Mouse (Mus musculus) neural tube, embryonic 13.5 days (tissue): Measurements from ENCODE around the gene Ifngr2. TPM values are rescaled to one million over a fixed set of nuclear protein-coding genes. Genes with fewer than 3 reads are reported as not detected.
A peak's percentile ranks its signal among the peaks of the same experiment; 100 is the strongest.

Experiments used
- ATAC-seq: fragments of 200-750 bp; cut with Nextera tagmentation; 2 replicates; pipeline ENCODE4 v1.8.0; 2017; ENCODE audit warnings: low read depth, mild to moderate bottlenecking, moderate TSS enrichment, moderate library complexity
- H3K27ac ChIP-seq: fragments of 300-500 bp; sonication (generic); replicated peaks from 2 replicates; pipeline ENCODE4 v1.5.1; 2015; ENCODE audit warnings: moderate library complexity, mild to moderate bottlenecking, inconsistent platforms
- H3K27me3 ChIP-seq: fragments of 300-500 bp; sonication (generic); 2 replicates; pipeline ENCODE4 v1.6.1; 2015; ENCODE audit warnings: mild to moderate bottlenecking, inconsistent platforms
- H3K36me3 ChIP-seq: fragments of 300-500 bp; sonication (generic); 2 replicates; pipeline ENCODE4 v1.6.1; 2015; ENCODE audit warnings: mild to moderate bottlenecking, inconsistent platforms
- H3K4me1 ChIP-seq: fragments of 300-500 bp; sonication (generic); replicated peaks from 2 replicates; pipeline ENCODE4 v1.6.1; 2015; ENCODE audit warnings: inconsistent platforms
- H3K4me2 ChIP-seq: fragments of 300-500 bp; sonication (generic); 2 replicates; pipeline ENCODE4 v1.6.1; 2015; ENCODE audit warnings: inconsistent platforms, mild to moderate bottlenecking, moderate library complexity
- H3K4me3 ChIP-seq: fragments of 300-500 bp; sonication (generic); 2 replicates; pipeline ENCODE4 v1.5.1; 2015; ENCODE audit warnings: mild to moderate bottlenecking, inconsistent platforms
- H3K9ac ChIP-seq: fragments of 300-500 bp; sonication (generic); 2 replicates; pipeline ENCODE4 v1.6.1; 2015; ENCODE audit warnings: moderate library complexity, mild to moderate bottlenecking, inconsistent platforms
- H3K9me3 ChIP-seq: fragments of 300-500 bp; sonication (generic); 2 replicates; pipeline ENCODE4 v1.6.1; 2016; ENCODE audit warnings: inconsistent platforms
- WGBS: fragments of 180-500 bp; shearing (Covaris S2); methylation state at CpG from one replicate; pipeline ENCODE4 v1.1.7; 2015; 5-methylcytosine and 5-hydroxymethylcytosine counted together
- polyA plus RNA-seq: library from polyadenylated mRNA; unstranded; fragments of >200 nt; fragmentation: Nextera tagmentation; extraction: Ambion mirVana; gene quantifications from 2 replicates; pipeline ENCODE4 v1.2.1, GENCODE M21; 2015

Gene Ifngr2
- polyA plus RNA-seq, 1 experiment from 2014 or later, result 75.3 TPM

- peak; percentile 77 for ATAC-seq
- H3K9me3 ChIP-seq, result no peaks in the 10 kb centered on the region
- H3K9ac ChIP-seq, result peak overlapping the region; percentile 83
- H3K4me3 ChIP-seq, result peak overlapping the region; percentile 56
- peak overlapping the region; percentile 84 for H3K27ac ChIP-seq
- WGBS, result under 1% methylated on average over 75 of the region's 75 CpGs
- peaks cover 3% of the 10 kb centered on the region; the same call in 1 of the 2 replicates for H3K36me3 ChIP-seq
- peak overlapping the region; percentile 88 for H3K4me2 ChIP-seq
- peaks cover 22% of the 10 kb centered on the region for H3K4me1 ChIP-seq
- H3K27me3 ChIP-seq, result peaks cover 10% of the 10 kb centered on the region
Measured at GRCm38 (mm10) chr16:91596779-91597671, 50.2 kb downstream of the Ifngr2 start.

GRCm38 (mm10) chr16:91597672-91598010 lies 50.8 kb downstream of the Ifngr2 start, which contains the start of gene Tmem50b:
Gene Tmem50b, minus strand, starts transcription at chr16:91597800.
- Histone ChIP-seq H3K9ac (peak within 1 kb of the TSS; percentile 83), H3K36me3 (peaks cover 3% of the 10 kb centered on the region; the same call in 1 of the 2 replicates), H3K4me1 (peaks cover 22% of the 10 kb centered on the region), H3K27me3 (peaks cover 10% of the 10 kb centered on the region), H3K9me3 (no peaks in the 10 kb centered on the region), H3K27ac (peak within 1 kb of the TSS; percentile 84), H3K4me2 (peak within 1 kb of the TSS; percentile 88), H3K4me3 (peak within 1 kb of the TSS; percentile 56)
- 1% methylated on average over 34 of the region's 34 CpGs for WGBS
- ATAC-seq, result peak; percentile 98

GRCm38 (mm10) chr16:91599242-91599641 lies 52.4 kb downstream of the Ifngr2 start:
- no peaks in the 10 kb centered on the region for H3K36me3 ChIP-seq
- H3K4me2 ChIP-seq, result no peak overlapping the region
- no peak for ATAC-seq
- no peak overlapping the region for H3K4me3 ChIP-seq
- H3K9me3 ChIP-seq, result no peaks in the 10 kb centered on the region
- H3K9ac ChIP-seq, result no peak overlapping the region
- H3K27me3 ChIP-seq, result peaks cover 10% of the 10 kb centered on the region
- no peak overlapping the region for H3K27ac ChIP-seq
- H3K4me1 ChIP-seq, result peaks cover 18% of the 10 kb centered on the region

- no peak for ATAC-seq
- Histone ChIP-seq H3K4me3 (no peak overlapping the region), H3K36me3 (no peaks in the 10 kb centered on the region), H3K27ac (no peak overlapping the region), H3K9me3 (no peaks in the 10 kb centered on the region), H3K9ac (no peak overlapping the region), H3K4me1 (peaks cover 10% of the 10 kb centered on the region), H3K27me3 (peaks cover 10% of the 10 kb centered on the region), H3K4me2 (no peak overlapping the region)
- 64% methylated on average over 4 of the region's 4 CpGs for WGBS
Measured at GRCm38 (mm10) chr16:91601081-91601480, 54.2 kb downstream of the Ifngr2 start.

- no peak overlapping the region for H3K27ac ChIP-seq
- 63% methylated on average over 9 of the region's 9 CpGs for WGBS
- H3K4me3 ChIP-seq, result no peak overlapping the region
- no peak overlapping the region for H3K4me2 ChIP-seq
- H3K4me1 ChIP-seq, result peaks cover 3% of the 10 kb centered on the region
- no peak overlapping the region for H3K9ac ChIP-seq
- ATAC-seq, result no peak
- H3K9me3 ChIP-seq, result no peaks in the 10 kb centered on the region
- H3K36me3 ChIP-seq, result no peaks in the 10 kb centered on the region
- peaks cover 10% of the 10 kb centered on the region for H3K27me3 ChIP-seq
Measured at GRCm38 (mm10) chr16:91601693-91602092, 54.8 kb downstream of the Ifngr2 start.

GRCm38 (mm10) chr16:91605156-91605555 lies 58.3 kb downstream of the Ifngr2 start:
- H3K27me3 ChIP-seq, result no peaks in the 10 kb centered on the region
- no peak overlapping the region for H3K27ac ChIP-seq
- no peaks in the 10 kb centered on the region for H3K4me1 ChIP-seq
- no peak overlapping the region for H3K9ac ChIP-seq
- H3K4me2 ChIP-seq, result no peak overlapping the region
- no peak overlapping the region for H3K4me3 ChIP-seq
- ATAC-seq, result no peak
- no peaks in the 10 kb centered on the region for H3K36me3 ChIP-seq
- 80% methylated on average over 6 of the region's 6 CpGs for WGBS
- no peaks in the 10 kb centered on the region for H3K9me3 ChIP-seq

- no peaks in the 10 kb centered on the region for H3K4me1 ChIP-seq
- 91% methylated on average over 8 of the region's 8 CpGs for WGBS
- H3K27me3 ChIP-seq, result no peaks in the 10 kb centered on the region
- no peaks in the 10 kb centered on the region for H3K9me3 ChIP-seq
- no peak overlapping the region for H3K4me2 ChIP-seq
- no peak overlapping the region for H3K9ac ChIP-seq
- H3K4me3 ChIP-seq, result no peak overlapping the region
- H3K27ac ChIP-seq, result no peak overlapping the region
- H3K36me3 ChIP-seq, result no peaks in the 10 kb centered on the region
- ATAC-seq, result no peak
Measured at GRCm38 (mm10) chr16:91606958-91607357, 60.1 kb downstream of the Ifngr2 start.

GRCm38 (mm10) chr16:91609501-91610245 lies 62.8 kb downstream of the Ifngr2 start:
- Histone ChIP-seq H3K27me3 (no peaks in the 10 kb centered on the region), H3K4me3 (no peak overlapping the region), H3K27ac (no peak overlapping the region), H3K9me3 (no peaks in the 10 kb centered on the region), H3K4me2 (no peak overlapping the region), H3K36me3 (no peaks in the 10 kb centered on the region), H3K9ac (no peak overlapping the region), H3K4me1 (no peaks in the 10 kb centered on the region)
- 81% methylated on average over 9 of the region's 9 CpGs for WGBS
- ATAC-seq, result no peak

GRCm38 (mm10) chr16:91611248-91611647 lies 64.4 kb downstream of the Ifngr2 start:
- Histone ChIP-seq H3K9me3 (no peaks in the 10 kb centered on the region), H3K27me3 (no peaks in the 10 kb centered on the region), H3K4me3 (no peak overlapping the region), H3K36me3 (no peaks in the 10 kb centered on the region), H3K4me1 (no peaks in the 10 kb centered on the region), H3K4me2 (no peak overlapping the region), H3K27ac (no peak overlapping the region), H3K9ac (no peak overlapping the region)
- no peak for ATAC-seq
- WGBS, result 77% methylated on average over 11 of the region's 11 CpGs

- H3K27me3 ChIP-seq, result no peaks in the 10 kb centered on the region
- H3K9ac ChIP-seq, result no peak overlapping the region
- H3K4me2 ChIP-seq, result no peak overlapping the region
- WGBS, result 68% methylated on average over 5 of the region's 5 CpGs
- no peaks in the 10 kb centered on the region for H3K9me3 ChIP-seq
- ATAC-seq, result no peak
- H3K4me1 ChIP-seq, result no peaks in the 10 kb centered on the region
- no peak overlapping the region for H3K27ac ChIP-seq
- no peaks in the 10 kb centered on the region for H3K36me3 ChIP-seq
- no peak overlapping the region for H3K4me3 ChIP-seq
Measured at GRCm38 (mm10) chr16:91612525-91612924, 65.7 kb downstream of the Ifngr2 start.

GRCm38 (mm10) chr16:91614552-91614951 lies 67.7 kb downstream of the Ifngr2 start:
- Histone ChIP-seq H3K9me3 (no peaks in the 10 kb centered on the region), H3K4me1 (peaks cover 5% of the 10 kb centered on the region), H3K27me3 (no peaks in the 10 kb centered on the region), H3K4me3 (no peak overlapping the region), H3K4me2 (no peak overlapping the region), H3K9ac (no peak overlapping the region), H3K27ac (no peak overlapping the region), H3K36me3 (no peaks in the 10 kb centered on the region)
- no peak for ATAC-seq
- WGBS, result 85% methylated on average over 6 of the region's 6 CpGs
